Mouse (Mus musculus): Measurements from ENCODE around the gene Xirp2.

DNA sequence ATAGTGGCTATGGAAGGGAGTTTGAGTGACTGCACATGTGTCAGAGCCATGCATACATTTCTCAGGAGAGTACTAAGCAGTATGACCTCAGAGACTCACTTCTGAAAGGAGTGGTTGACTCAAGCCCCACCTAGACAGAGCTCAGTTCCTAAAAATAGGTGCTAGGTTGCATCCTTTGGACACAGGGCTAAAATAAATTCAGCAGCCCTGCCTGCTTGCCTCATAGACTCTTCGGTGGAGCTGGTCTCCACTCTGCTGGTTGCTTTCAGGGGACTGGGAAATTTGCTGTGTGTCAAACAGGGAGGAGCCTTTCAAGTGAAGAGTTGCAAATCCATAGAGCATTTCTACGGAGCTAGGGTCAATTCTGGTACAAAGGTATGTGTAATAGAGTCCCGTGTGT lies at the start of gene Xirp2:
- TF ChIP-seq POLR2A (IDR thresholded peaks at IDR 0.05; ENCODE audit: borderline replicate concordance, insufficient read depth, low read length) (no peak), CTCF (IDR thresholded peaks at IDR 0.05; ENCODE audit: borderline replicate concordance, insufficient read depth, low read depth, low read length) (no peak)
